Mouse (Mus musculus): Measurements from ENCODE around the gene Styx.

- no peak for TF ChIP-seq CTCF (IDR thresholded peaks at IDR 0.05; ENCODE audit: low read depth, low read length)
- TF ChIP-seq TAL1 (conservative IDR thresholded peaks at IDR 0.05; ENCODE audit: low read depth, low read length), result no peak
- no peak for TF ChIP-seq GATA1 (IDR thresholded peaks at IDR 0.05; ENCODE audit: borderline replicate concordance, low read length)
These were observed 102.1 kb downstream of the Styx start for GRCm38 (mm10) chr14:45452861-45453512.

Measured in G1E (cell line).